Mouse (Mus musculus) hindbrain, embryonic 10.5 days (tissue): Measurements from ENCODE around the gene Tanc1. TPM values are rescaled to one million over a fixed set of nuclear protein-coding genes. Genes with fewer than 3 reads are reported as not detected.

Experiments used
- polyA plus RNA-seq: library from polyadenylated mRNA; unstranded; fragments of >200 nt; fragmentation: Nextera tagmentation; extraction: Ambion mirVana; gene quantifications from 2 replicates; pipeline ENCODE4 v1.2.1, GENCODE M21; 2016

The Tanc1 gene
- polyA plus RNA-seq, 1 experiment from 2014 or later = 15.9 TPM

Other genes with a start within 250 kb of the Tanc1 start
- 1.4 and 1.6 TPM in 2 replicates for gene Dapl1, start 127.4 kb upstream of the Tanc1 start, polyA plus RNA-seq